ENCODE assay signal across 22 mouse cellular contexts in the genomic region with DNA sequence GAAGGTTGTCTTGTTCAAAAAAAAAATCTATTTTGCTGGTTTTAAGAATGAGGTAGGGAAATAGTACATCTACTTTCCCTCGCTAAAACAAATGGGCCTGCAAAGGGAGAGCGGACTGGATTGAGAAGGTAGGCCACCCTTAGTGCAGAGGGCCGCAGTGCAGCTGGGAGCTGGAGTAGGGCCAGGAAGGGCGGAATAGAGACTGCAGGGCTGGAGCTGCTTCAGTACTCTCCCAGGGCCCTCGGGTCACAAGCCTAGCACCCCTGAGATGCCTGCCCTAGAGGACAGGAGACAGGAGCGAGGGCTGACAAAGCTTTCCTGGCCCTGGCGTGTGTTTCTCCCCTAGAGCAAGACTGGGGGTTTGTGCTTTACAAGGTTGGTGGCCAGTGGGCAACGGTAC.
DNase-seq lines count a peak whose midpoint lies in the region; ATAC-seq and TF ChIP-seq lines count a peak whose summit lies in the region.
"Had no signal": no experiment of that assay in that cellular context is flagged by ENCODE, and none has a peak within 500 bp of the region (broad histone marks: within the 10 kb centered on the region; RNA-seq: fewer than 3 reads in every experiment).

No protein-coding gene starts in this region.

- H3K4me1 ChIP-seq in heart, embryonic 13.5 days, result peaks cover 25% of the 10 kb centered on the region
- H3K4me1 ChIP-seq in heart, adult 2 months (ENCODE audit: control insufficient read depth, insufficient read depth, low read length), result peaks cover 17% of the 10 kb centered on the region
- peaks cover 25% of the 10 kb centered on the region for H3K4me1 ChIP-seq in neural tube, embryonic 13.5 days (replicated peaks)
- H3K4me1 ChIP-seq in neural tube, embryonic 15.5 days, result peaks cover 5% of the 10 kb centered on the region; the same call in 1 of the 2 replicates
- H3K4me1 ChIP-seq in midbrain, embryonic 13.5 days (replicated peaks), result peaks cover 32% of the 10 kb centered on the region

- H3K9ac ChIP-seq in heart, embryonic 13.5 days, result peak overlapping the region; percentile 11; the same call in 1 of the 2 replicates
- no peak overlapping the region for H3K9ac ChIP-seq in heart, adult 2 months (ENCODE audit: low read depth, low read length)
- H3K9ac ChIP-seq in neural tube, embryonic 13.5 days, result no peak overlapping the region
- H3K9ac ChIP-seq in neural tube, embryonic 15.5 days (replicated peaks), result no peak overlapping the region
- no peak overlapping the region for H3K9ac ChIP-seq in midbrain, embryonic 13.5 days (replicated peaks)
- H3K9ac ChIP-seq: forebrain, embryonic 13.5 days; heart, embryonic 15.5 days; liver, embryonic 14.5 days; lung, embryonic 15.5 days; stomach, embryonic 15.5 days had no signal

- 85% methylated on average over 8 of the region's 8 CpGs for WGBS in heart, embryonic 13.5 days
- WGBS in heart, adult 2 months, result 78% methylated on average over 8 of the region's 8 CpGs
- 76% methylated on average over 8 of the region's 8 CpGs for WGBS in neural tube, embryonic 13.5 days
- 65% methylated on average over 8 of the region's 8 CpGs for WGBS in neural tube, embryonic 15.5 days
- 85% methylated on average over 8 of the region's 8 CpGs for WGBS in midbrain, embryonic 13.5 days

- intact Hi-C loops in heart, adult 2 months (cut with DNase I), result no loop called here

- no peak for TF ChIP-seq CTCF in heart, adult 2 months (IDR thresholded peaks at IDR 0.05)

- TF ChIP-seq POLR2A in heart, adult 2 months (IDR thresholded peaks at IDR 0.05; ENCODE audit: insufficient read depth, low read depth, low read length), result no peak

- H3K9me3 ChIP-seq in heart, embryonic 13.5 days, result no peaks in the 10 kb centered on the region
- no peaks in the 10 kb centered on the region for H3K9me3 ChIP-seq in neural tube, embryonic 13.5 days
- H3K9me3 ChIP-seq in neural tube, embryonic 15.5 days (replicated peaks), result no peaks in the 10 kb centered on the region
- no peaks in the 10 kb centered on the region for H3K9me3 ChIP-seq in midbrain, embryonic 13.5 days
- H3K9me3 ChIP-seq: forebrain, embryonic 13.5 days; G1E; heart, embryonic 15.5 days; lung, embryonic 15.5 days; stomach, embryonic 15.5 days had no signal

- peak; percentile 46 for DNase-seq in adrenal gland, postnatal 14 days
- no peak for DNase-seq in adrenal gland, adult 8-10 months
- DNase-seq in heart, adult 2 months, result no peak
- peak; percentile 85 to 89 for DNase-seq in kidney, postnatal 36 days
- DNase-seq: cerebellum, adult 9-10 months; heart, adult 18-20 months; layer of hippocampus, postnatal 36 days; midbrain, embryonic 14.5 days; retina, postnatal 1 day had no signal

- H3K36me3 ChIP-seq in heart, embryonic 13.5 days, result peaks cover 65% of the 10 kb centered on the region
- H3K36me3 ChIP-seq in heart, adult 2 months (ENCODE audit: control insufficient read depth, insufficient read depth, low read length), result peaks cover 7% of the 10 kb centered on the region
- peaks cover 25% of the 10 kb centered on the region; the same call in 1 of the 2 replicates for H3K36me3 ChIP-seq in neural tube, embryonic 13.5 days
- H3K36me3 ChIP-seq in neural tube, embryonic 15.5 days, result peaks cover 3% of the 10 kb centered on the region; the same call in 1 of the 2 replicates
- H3K36me3 ChIP-seq in midbrain, embryonic 13.5 days, result no peaks in the 10 kb centered on the region; the same call in 1 of the 2 replicates

- H3K4me3 ChIP-seq in heart, embryonic 13.5 days, result no peak overlapping the region
- H3K4me3 ChIP-seq in heart, adult 2 months, result no peak overlapping the region
- no peak overlapping the region for H3K4me3 ChIP-seq in neural tube, embryonic 13.5 days
- no peak overlapping the region for H3K4me3 ChIP-seq in neural tube, embryonic 15.5 days (replicated peaks)
- no peak overlapping the region for H3K4me3 ChIP-seq in midbrain, embryonic 13.5 days (replicated peaks)
- H3K4me3 ChIP-seq: forebrain, embryonic 13.5 days; heart, embryonic 15.5 days; lung, embryonic 15.5 days; stomach, embryonic 15.5 days had no signal

- no peak overlapping the region for H3K4me2 ChIP-seq in heart, embryonic 13.5 days
- no peak overlapping the region for H3K4me2 ChIP-seq in neural tube, embryonic 13.5 days
- no peak overlapping the region for H3K4me2 ChIP-seq in neural tube, embryonic 15.5 days
- H3K4me2 ChIP-seq in midbrain, embryonic 13.5 days (replicated peaks), result no peak overlapping the region
- H3K4me2 ChIP-seq: forebrain, embryonic 13.5 days; heart, embryonic 15.5 days; lung, embryonic 15.5 days; stomach, embryonic 15.5 days had no signal

- H3K79me2 ChIP-seq in heart, adult 2 months (replicated peaks; ENCODE audit: control insufficient read depth, insufficient read depth, low read length), result no peaks in the 10 kb centered on the region

- no peaks in the 10 kb centered on the region for H3K27me3 ChIP-seq in heart, embryonic 13.5 days (replicated peaks)
- H3K27me3 ChIP-seq in heart, adult 2 months (ENCODE audit: control insufficient read depth, insufficient read depth, low read length), result no peaks in the 10 kb centered on the region
- no peaks in the 10 kb centered on the region for H3K27me3 ChIP-seq in neural tube, embryonic 13.5 days
- H3K27me3 ChIP-seq in neural tube, embryonic 15.5 days (replicated peaks), result no peaks in the 10 kb centered on the region
- no peaks in the 10 kb centered on the region for H3K27me3 ChIP-seq in midbrain, embryonic 13.5 days
- H3K27me3 ChIP-seq: forebrain, embryonic 13.5 days; heart, embryonic 15.5 days; lung, embryonic 15.5 days; stomach, embryonic 15.5 days had no signal

- H3K27ac ChIP-seq in heart, embryonic 13.5 days (replicated peaks), result no peak overlapping the region
- no peak overlapping the region; the same call in 1 of the 2 replicates for H3K27ac ChIP-seq in heart, adult 2 months
- 0 out of 2 replicates have a peak overlapping the region, but pooled peaks have one; percentile 3 for H3K27ac ChIP-seq in neural tube, embryonic 13.5 days (replicated peaks)
- H3K27ac ChIP-seq in neural tube, embryonic 15.5 days (replicated peaks), result no peak overlapping the region
- H3K27ac ChIP-seq in midbrain, embryonic 13.5 days, result no peak overlapping the region
- H3K27ac ChIP-seq: forebrain, embryonic 13.5 days; heart, embryonic 15.5 days; kidney, postnatal 0 days; liver, embryonic 14.5 days; lung, embryonic 15.5 days; macrophage; stomach, embryonic 15.5 days had no signal

- TF ChIP-seq EP300 in heart, adult 2 months (IDR thresholded peaks at IDR 0.05; ENCODE audit: insufficient read depth, low read depth, low read length), result no peak

- no peak for ATAC-seq in heart, embryonic 13.5 days (ENCODE audit: extremely low read depth, insufficient number of reproducible peaks, low FRiP score, low TSS enrichment)
- ATAC-seq in neural tube, embryonic 13.5 days (ENCODE audit: low read depth), result no peak; the same call in 1 of the 2 replicates
- ATAC-seq in neural tube, embryonic 15.5 days (ENCODE audit: low FRiP score), result no peak
- no peak for ATAC-seq in midbrain, embryonic 13.5 days
- ATAC-seq: CD4-positive, CD25-positive, alpha-beta regulatory T cell, adult 4 months; forebrain, embryonic 13.5 days had no signal

Comparison
In these comparisons a context has a peak if more than half of its experiments do, and no peak if none do; other contexts are left out.
1. DNase-seq: peak in adrenal gland, postnatal 14 days (single experiment) and kidney, postnatal 36 days (2 of 2); none in adrenal gland, adult 8-10 months (single experiment) and heart, adult 2 months (0 of 2).